Mouse (Mus musculus): ENCODE data around the gene Tmem206.

GRCm38 (mm10) chr1:191324733-191325590 is 750 bp upstream of the Tmem206 start:
- TF ChIP-seq EP300 (IDR thresholded peaks at IDR 0.05; ENCODE audit: low read depth) (peak; percentile 42), CTCF (IDR thresholded peaks at IDR 0.05; ENCODE audit: low read depth) (no peak)

All from liver, embryonic 14.5 days (tissue).